Mouse (Mus musculus) liver, embryonic 14.5 days (tissue): ENCODE results near the gene Rhod.

Source experiments
- CTCF ChIP-seq: IDR thresholded peaks from 2 replicates; pipeline ENCODE4 v1.5.1; 2016; ENCODE audit warnings: antibody characterized with exemption, low read depth, control low read depth
- EP300 ChIP-seq: IDR thresholded peaks from 2 replicates; pipeline ENCODE4 v1.6.1; 2016; ENCODE audit warnings: antibody characterized with exemption, low read depth

DNA sequence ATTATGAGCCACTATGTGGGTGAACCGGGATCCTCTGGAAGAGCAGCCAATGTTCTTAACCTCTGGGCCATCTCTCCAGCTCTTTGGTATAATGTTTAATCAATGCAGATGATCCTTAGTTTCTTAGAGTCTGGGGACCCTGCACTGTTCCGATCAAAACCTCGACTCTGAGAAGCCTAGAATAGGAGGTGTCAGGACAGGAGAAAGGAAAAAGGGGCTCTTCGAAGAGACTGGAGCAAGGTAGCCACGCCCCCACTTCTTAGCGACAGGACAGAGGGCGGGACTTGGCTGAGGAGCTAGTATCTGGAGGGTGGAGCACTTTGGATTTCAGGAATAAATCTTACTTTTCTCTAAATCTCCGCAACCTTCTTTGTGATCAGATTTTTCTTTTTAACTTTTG is 990 bp upstream of the Rhod start:
- TF ChIP-seq EP300 (no peak), CTCF (no peak)
